Mouse (Mus musculus): ENCODE results near the gene Prm1. TPM values are rescaled to one million over a fixed set of nuclear protein-coding genes. Genes with fewer than 3 reads are reported as not detected.

Prm1 gene
- total RNA-seq, 2 experiments from 2014 or later = not detected

- DNase-seq (ENCODE audit: low spot score in 2 of 2) = no peak
These were observed 50.9 kb downstream of the Prm1 start for GRCm38 (mm10) chr16:10754521-10755296.

GRCm38 (mm10) chr16:10749824-10750223 is 55.8 kb downstream of the Prm1 start:
- peak; percentile 25 to 30 for DNase-seq (ENCODE audit: low spot score in 2 of 2)

GRCm38 (mm10) chr16:10749226-10749625 is 56.4 kb downstream of the Prm1 start:
- no peak for DNase-seq (ENCODE audit: low spot score in 2 of 2)

Other genes with a start within 250 kb of the Prm1 start
- 1 to 10 TPM; 1.0 to 1.1 TPM for gene Socs1, start 20.3 kb downstream of the Prm1 start, total RNA-seq (2021)
- not detected for gene Tnp2, start 17.2 kb downstream of the Prm1 start, total RNA-seq (2021)
- gene Prm3, start 14.9 kb downstream of the Prm1 start, total RNA-seq (2021) = not detected
- not detected for gene Prm2, start 9.7 kb downstream of the Prm1 start, total RNA-seq (2021)
- gene Gm11172, start 7.1 kb upstream of the Prm1 start, total RNA-seq (2021) = not detected
- under 1 TPM in 1 of 2 experiments, not detected in 1; 0.16 TPM for gene Rmi2, start 29.2 kb upstream of the Prm1 start, total RNA-seq (2021)

Measured in left cerebral cortex, adult 18-20 months (tissue).